Mouse (Mus musculus) ZHBTc4 (cell line): ENCODE results near the gene Olfr808.

ENCODE experiments used
- DNase-seq: peaks from one replicate; pipeline ENCODE4 v3.0.0-alpha.2; 2011; ENCODE audit warnings: low read depth, low spot score

The Olfr808 gene

DNA sequence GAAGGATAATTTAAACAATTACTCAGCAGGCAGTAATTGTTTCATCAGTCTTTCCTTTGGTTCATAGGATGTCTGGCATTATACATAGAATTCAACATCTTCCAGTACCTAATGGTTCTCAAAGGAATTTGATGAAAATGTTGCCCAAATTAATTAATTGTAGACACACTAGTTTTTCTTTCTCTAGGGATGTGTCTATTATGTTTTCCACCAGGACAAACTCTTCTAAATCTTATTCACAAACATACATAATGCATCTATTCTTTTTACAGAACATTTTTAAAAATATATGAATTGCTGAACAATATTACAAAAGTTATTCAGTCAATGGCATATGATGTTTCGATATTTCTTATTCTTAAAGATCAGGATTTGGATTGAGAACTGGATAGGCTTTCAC is at the start of gene Olfr808:
Olfr808 (plus strand) TSS at position 301 of the 400 bp plus-strand sequence.
- no peak for DNase-seq

DNA sequence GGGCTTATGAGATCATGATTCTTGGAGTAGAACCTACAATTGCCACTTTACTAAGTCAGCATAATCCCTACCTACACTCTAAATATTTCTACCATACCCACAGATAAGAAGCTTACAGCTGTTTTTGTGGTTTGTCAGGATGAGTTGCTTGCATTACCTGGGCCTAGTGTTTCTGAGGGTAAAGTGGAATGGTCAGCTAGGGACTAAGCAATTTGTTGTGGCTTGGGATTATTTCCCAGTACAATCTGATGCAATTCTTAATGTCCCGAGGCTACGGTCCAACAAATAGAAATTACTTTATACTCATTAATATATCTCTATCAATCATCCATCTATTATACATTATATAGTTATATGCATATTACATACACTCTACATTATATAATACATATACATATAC is 36.0 kb upstream of the Olfr808 start, which contains the start of gene Olfr805:
Olfr805 (minus strand) TSS at position 101 of the 400 bp plus-strand sequence.
- no peak for DNase-seq

DNA sequence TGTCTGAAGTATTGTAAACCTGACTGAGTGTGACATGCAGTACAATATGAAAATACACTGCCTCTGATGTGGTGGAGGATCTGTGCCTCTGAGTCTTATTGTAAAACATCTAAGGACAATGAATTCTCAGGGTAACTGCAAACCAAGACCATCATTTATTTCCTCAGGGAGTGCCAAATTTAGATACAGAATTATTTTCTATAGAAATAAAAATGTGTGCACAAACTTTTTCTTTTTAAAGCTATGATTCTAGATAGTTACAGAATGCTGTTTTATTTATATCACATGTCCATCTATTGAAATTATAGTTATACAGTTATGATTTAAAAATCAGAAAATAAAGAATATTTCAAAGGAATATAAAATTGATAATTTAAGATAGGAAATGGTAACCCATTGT is 23.5 kb upstream of the Olfr808 start, which contains the start of gene Olfr806:
Olfr806 (minus strand) TSS at position 101 of the 400 bp plus-strand sequence.
- DNase-seq = no peak

DNA sequence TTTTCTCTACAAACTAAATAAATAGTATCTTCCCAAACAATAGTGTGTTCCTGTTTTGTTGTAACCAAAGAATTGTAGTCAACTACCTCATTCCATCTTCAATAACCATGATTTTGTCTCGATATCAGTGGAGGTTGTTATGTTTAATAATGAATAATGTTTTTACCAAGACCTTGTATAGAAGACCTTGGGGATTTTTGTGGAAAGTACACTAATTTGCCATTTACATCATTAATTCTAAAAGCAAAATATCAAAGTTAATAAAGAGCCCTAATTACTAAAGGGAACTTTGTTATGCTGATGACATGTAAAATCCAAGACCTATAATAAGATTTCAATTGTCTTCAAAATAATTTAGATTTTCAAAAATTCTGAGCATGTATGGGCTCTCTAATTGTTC is 7.6 kb upstream of the Olfr808 start, which contains the start of gene Olfr807:
Olfr807 (minus strand) TSS at position 101 of the 400 bp plus-strand sequence.
- no peak for DNase-seq

DNA sequence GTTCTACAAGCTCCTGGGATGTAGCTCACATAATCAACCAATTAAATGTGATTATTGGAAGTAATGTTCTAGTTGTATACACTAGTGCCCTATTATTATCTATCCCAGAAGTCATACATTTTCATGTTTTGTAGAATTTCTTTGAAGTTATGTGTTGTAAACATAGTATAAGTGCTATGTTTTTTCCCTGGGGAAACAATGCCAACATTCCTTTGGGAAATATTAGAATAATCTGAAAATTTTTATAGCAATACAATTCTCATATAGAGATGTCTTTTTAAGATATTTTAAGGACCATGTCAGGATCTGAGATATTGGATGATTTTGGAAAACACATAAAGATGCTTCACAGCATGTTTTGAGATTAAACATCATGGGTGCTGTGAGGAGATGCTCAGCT is 9.1 kb downstream of the Olfr808 start, which contains the start of gene Olfr809:
Olfr809 (plus strand) TSS at position 301 of the 400 bp plus-strand sequence.
- DNase-seq = no peak

DNA sequence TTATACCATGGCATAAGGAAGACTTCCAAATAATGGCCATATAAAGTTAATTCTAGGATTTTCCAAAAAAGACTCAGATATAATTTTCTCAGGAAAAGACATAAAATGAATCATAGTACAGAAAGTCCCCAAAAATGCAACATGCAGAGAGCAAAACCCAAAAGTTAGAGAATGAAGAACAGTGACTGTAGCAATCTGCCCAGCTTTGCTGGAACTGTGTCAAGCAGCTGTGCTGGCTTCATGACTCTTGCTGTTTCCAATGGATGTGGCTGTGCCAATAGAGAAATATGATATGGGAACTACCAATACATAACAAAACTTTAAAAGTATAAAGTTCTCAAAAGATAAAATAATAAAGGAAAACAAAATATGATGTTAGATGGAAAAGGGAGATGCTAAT is 12.8 kb downstream of the Olfr808 start:
- DNase-seq = no peak

DNA sequence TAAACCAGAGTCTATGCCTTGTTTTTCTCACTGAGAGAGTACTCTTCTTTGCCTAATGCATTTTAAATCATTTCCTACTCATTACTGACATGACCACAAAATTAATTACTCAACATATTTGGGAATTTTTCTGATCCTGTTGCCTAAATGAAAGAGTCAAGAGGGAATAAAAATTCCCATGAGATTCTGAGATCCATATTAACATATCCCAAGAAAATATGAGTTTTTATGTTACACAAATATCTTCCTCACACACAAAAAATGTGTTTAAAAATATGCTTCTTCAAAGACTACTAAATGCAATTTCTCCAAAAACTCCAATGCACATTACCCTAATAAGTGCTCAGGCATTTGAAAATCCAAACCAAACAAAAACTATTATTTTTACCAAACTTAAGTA is 29.5 kb downstream of the Olfr808 start, which contains the start of gene Olfr810:
Olfr810 (minus strand) TSS at position 101 of the 400 bp plus-strand sequence.
- no peak for DNase-seq

DNA sequence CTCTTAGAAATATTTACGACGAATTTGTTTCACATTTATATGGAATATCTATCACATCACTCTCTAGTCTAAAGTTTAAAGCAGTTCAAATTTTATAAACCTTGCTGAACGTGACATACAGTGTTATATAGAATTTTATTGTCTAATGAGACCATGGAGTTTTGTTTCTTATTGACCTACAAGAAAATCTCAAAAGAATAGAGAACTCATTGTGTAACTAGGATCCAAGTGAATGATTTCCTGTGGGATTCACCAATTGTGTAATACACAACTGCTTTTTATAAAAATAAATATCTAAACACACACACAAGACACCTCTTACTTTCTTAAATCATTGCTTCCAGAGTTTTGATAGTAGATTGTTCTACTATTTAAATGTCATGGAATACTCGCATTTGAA is 39.0 kb downstream of the Olfr808 start, which contains the start of gene Olfr811:
Olfr811 (minus strand) TSS at position 101 of the 400 bp plus-strand sequence.
- no peak for DNase-seq
